Mouse (Mus musculus): Measurements from ENCODE around the gene Cyp27b1. TPM values are rescaled to one million over a fixed set of nuclear protein-coding genes. Genes with fewer than 3 reads are reported as not detected.
"Not testable (repeated sequence)": the region's sequence is repeated elsewhere in the genome, so short reads cannot be mapped to it uniquely, and the experiment has no call there.

Cyp27b1 gene
- polyA plus RNA-seq, 1 experiment from 2014 or later: not detected

DNA sequence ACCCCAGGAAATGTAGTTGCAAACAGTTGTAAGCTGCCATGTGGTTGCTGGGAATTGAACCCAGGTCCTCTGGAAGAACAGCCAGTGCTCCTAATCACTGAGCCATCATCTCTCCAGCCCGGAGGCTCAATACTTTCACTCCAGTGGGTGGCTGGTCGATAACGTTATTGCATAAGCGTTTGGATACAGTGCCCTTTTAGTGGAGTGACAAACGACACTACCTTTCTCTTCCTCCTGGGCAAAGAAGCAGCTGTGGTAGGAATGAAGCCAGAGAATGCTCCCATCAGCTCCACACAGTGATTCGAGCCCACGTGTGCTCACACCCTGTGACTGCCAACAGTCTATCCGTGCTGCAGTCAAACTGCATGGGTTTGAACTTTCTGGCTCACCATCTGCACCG lies 23.2 kb downstream of the Cyp27b1 start:
- Histone ChIP-seq H3K4me1 (ENCODE audit: control insufficient read depth in 2 of 2, insufficient read depth in 2 of 2, low read length in 2 of 2) (peaks cover 7 to 9% of the 10 kb centered on the region in 2 experiments), H3K27ac (replicated peaks in 1 of 2; ENCODE audit: control insufficient read depth in 1 of 2, insufficient read depth in 1 of 2, low read depth in 2 of 2, low read length in 2 of 2) (no peak overlapping the region), H3K9me3 (ENCODE audit: control insufficient read depth, low read length) (no peaks in the 10 kb centered on the region), H3K9ac (ENCODE audit: low read length) (no peak overlapping the region), H3K27me3 (ENCODE audit: control insufficient read depth, insufficient read depth, low read length) (peaks cover 11% of the 10 kb centered on the region), H3K4me3 (ENCODE audit: control insufficient read depth in 1 of 2, insufficient read depth in 1 of 2, low read depth in 1 of 2, low read length in 2 of 2) (peak overlapping the region in 1 of 2 experiments; percentile 61; a peak in 2 of 4 replicates), H3K36me3 (ENCODE audit: control insufficient read depth, insufficient read depth, low read length) (peaks cover 26% of the 10 kb centered on the region), H3K4me2 (ENCODE audit: low read length) (peak overlapping the region; percentile 90)
- no peak for ATAC-seq (ENCODE audit: insufficient number of reproducible peaks, insufficient read depth, low FRiP score, low read depth)
- 81% methylated on average over 9 of the region's 9 CpGs for WGBS

DNA sequence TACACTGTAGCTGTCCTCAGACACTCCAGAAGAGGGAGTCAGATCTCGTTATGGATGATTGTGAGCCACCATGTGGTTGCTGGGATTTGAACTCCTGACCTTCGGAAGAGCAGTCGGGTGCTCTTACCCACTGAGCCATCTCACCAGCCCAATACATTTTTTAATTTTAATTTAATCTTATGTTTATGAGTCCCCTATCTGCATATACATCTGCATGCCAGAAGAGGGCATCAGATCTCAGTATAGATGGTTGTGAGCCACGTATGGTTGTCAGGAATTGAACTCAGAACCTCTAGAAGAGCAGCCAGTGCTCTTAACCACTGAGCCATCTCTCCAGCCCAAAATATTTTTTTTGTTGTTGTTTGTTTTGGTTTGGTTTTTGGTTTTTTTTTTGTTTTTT lies 24.2 kb downstream of the Cyp27b1 start:
- H3K4me3 ChIP-seq (ENCODE audit: control insufficient read depth in 1 of 2, insufficient read depth in 1 of 2, low read depth in 1 of 2, low read length in 2 of 2); ATAC-seq (ENCODE audit: insufficient number of reproducible peaks, insufficient read depth, low FRiP score, low read depth); H3K4me1 ChIP-seq (ENCODE audit: control insufficient read depth in 2 of 2, insufficient read depth in 2 of 2, low read length in 2 of 2); H3K9me3 ChIP-seq (ENCODE audit: control insufficient read depth, low read length); H3K9ac ChIP-seq (ENCODE audit: low read length); H3K4me2 ChIP-seq (ENCODE audit: low read length); H3K27ac ChIP-seq (replicated peaks in 1 of 2; ENCODE audit: control insufficient read depth in 1 of 2, insufficient read depth in 1 of 2, low read depth in 2 of 2, low read length in 2 of 2): not testable (repeated sequence)
- Histone ChIP-seq H3K36me3 (ENCODE audit: control insufficient read depth, insufficient read depth, low read length) (peaks cover 15% of the 10 kb centered on the region), H3K27me3 (ENCODE audit: control insufficient read depth, insufficient read depth, low read length) (peaks cover 22% of the 10 kb centered on the region)
- 88% methylated on average over 4 of the region's 4 CpGs for WGBS

DNA sequence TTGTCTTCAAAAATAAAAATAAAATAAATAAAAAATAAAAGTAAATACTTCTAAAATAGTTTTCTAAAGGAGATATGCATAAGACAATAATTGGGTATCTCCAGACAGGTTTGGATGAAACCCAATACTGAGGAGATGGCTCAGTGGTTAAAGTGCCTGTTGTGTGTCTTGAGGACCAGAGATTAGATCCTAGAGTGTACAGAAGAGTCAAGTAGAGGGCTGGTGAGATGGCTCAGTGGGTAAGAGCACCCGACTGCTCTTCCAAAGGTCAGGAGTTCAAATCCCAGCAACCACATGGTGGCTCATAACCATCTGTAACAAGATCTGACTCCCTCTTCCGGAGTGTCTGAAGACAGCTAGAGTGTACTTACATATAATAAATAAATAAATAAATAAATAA lies 24.9 kb downstream of the Cyp27b1 start:
- H3K4me1 ChIP-seq (ENCODE audit: control insufficient read depth in 2 of 2, insufficient read depth in 2 of 2, low read length in 2 of 2); H3K9me3 ChIP-seq (ENCODE audit: control insufficient read depth, low read length); H3K27ac ChIP-seq (replicated peaks in 1 of 2; ENCODE audit: control insufficient read depth in 1 of 2, insufficient read depth in 1 of 2, low read depth in 2 of 2, low read length in 2 of 2); ATAC-seq (ENCODE audit: insufficient number of reproducible peaks, insufficient read depth, low FRiP score, low read depth); H3K9ac ChIP-seq (ENCODE audit: low read length); H3K36me3 ChIP-seq (ENCODE audit: control insufficient read depth, insufficient read depth, low read length); H3K4me2 ChIP-seq (ENCODE audit: low read length); H3K4me3 ChIP-seq (ENCODE audit: control insufficient read depth in 1 of 2, insufficient read depth in 1 of 2, low read depth in 1 of 2, low read length in 2 of 2): not testable (repeated sequence)
- 83% methylated on average over 2 of the region's 2 CpGs for WGBS
- H3K27me3 ChIP-seq (ENCODE audit: control insufficient read depth, insufficient read depth, low read length): peaks cover 29% of the 10 kb centered on the region

DNA sequence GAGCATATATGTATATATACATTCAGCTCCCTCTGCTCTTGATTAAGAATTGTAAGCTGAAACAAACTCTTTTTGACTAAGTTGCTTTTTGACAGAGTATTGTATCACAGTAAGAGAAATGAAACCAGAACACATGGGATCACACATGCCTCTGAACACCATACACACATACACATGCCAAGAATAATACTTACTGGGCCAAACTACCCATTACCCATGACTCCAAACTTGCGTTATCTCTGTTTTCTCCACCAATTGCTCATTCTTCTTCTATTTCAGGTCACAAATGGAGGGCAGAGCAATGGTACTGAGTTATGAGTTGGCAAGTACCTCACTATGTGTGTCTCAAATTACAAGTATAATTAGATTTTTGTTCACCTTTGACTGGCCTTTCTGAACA lies 25.9 kb downstream of the Cyp27b1 start:
- H3K4me3 ChIP-seq (ENCODE audit: control insufficient read depth in 1 of 2, insufficient read depth in 1 of 2, low read depth in 1 of 2, low read length in 2 of 2): no peak overlapping the region
- H3K27ac ChIP-seq (replicated peaks in 1 of 2; ENCODE audit: control insufficient read depth in 1 of 2, insufficient read depth in 1 of 2, low read depth in 2 of 2, low read length in 2 of 2): no peak overlapping the region
- no peak for ATAC-seq (ENCODE audit: insufficient number of reproducible peaks, insufficient read depth, low FRiP score, low read depth)
- no peak overlapping the region for H3K9ac ChIP-seq (ENCODE audit: low read length)
- H3K36me3 ChIP-seq (ENCODE audit: control insufficient read depth, insufficient read depth, low read length): no peaks in the 10 kb centered on the region
- H3K27me3 ChIP-seq (ENCODE audit: control insufficient read depth, insufficient read depth, low read length): peaks cover 39% of the 10 kb centered on the region
- no peak overlapping the region for H3K4me2 ChIP-seq (ENCODE audit: low read length)
- peaks cover 7 to 8% of the 10 kb centered on the region in 2 experiments for H3K4me1 ChIP-seq (ENCODE audit: control insufficient read depth in 2 of 2, insufficient read depth in 2 of 2, low read length in 2 of 2)
- 85% methylated on average over 1 of the region's 1 CpGs for WGBS
- no peaks in the 10 kb centered on the region for H3K9me3 ChIP-seq (ENCODE audit: control insufficient read depth, low read length)

DNA sequence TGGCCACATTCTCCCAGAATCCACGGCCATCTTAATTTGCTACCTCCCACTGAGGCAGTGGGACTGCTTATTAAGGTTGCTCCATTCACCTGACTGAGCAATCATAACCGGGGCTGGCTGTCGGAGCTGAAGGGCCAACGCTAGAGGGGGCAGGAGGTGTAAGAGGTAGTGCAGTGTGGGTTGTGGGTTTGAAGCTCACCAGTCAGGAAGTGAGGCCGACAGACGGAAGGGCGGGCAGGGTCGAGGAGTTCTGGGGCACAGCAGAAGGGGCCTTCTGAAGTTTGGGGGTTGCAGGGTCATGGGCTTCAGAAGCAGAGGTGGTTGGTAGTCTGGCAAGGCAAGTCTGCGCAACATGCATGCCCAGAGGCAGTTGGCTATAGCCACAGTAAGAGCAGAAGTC lies 27.0 kb downstream of the Cyp27b1 start, which contains the start of gene Agap2:
Gene Agap2, plus strand, starts transcription at position 205 of the 400 bp plus-strand sequence.
- Histone ChIP-seq H3K4me1 (ENCODE audit: control insufficient read depth in 2 of 2, insufficient read depth in 2 of 2, low read length in 2 of 2) (peaks cover 4 to 13% of the 10 kb centered on the region in 2 experiments; a peak in 3 of 4 replicates), H3K9ac (ENCODE audit: low read length) (no peak within 1 kb of the TSS), H3K27me3 (ENCODE audit: control insufficient read depth, insufficient read depth, low read length) (peaks cover 50% of the 10 kb centered on the region), H3K9me3 (ENCODE audit: control insufficient read depth, low read length) (no peaks in the 10 kb centered on the region), H3K27ac (replicated peaks in 1 of 2; ENCODE audit: control insufficient read depth in 1 of 2, insufficient read depth in 1 of 2, low read depth in 2 of 2, low read length in 2 of 2) (no peak within 1 kb of the TSS), H3K4me2 (ENCODE audit: low read length) (no peak within 1 kb of the TSS), H3K4me3 (ENCODE audit: control insufficient read depth in 1 of 2, insufficient read depth in 1 of 2, low read depth in 1 of 2, low read length in 2 of 2) (no peak within 1 kb of the TSS), H3K36me3 (ENCODE audit: control insufficient read depth, insufficient read depth, low read length) (no peaks in the 10 kb centered on the region)
- ATAC-seq (ENCODE audit: insufficient number of reproducible peaks, insufficient read depth, low FRiP score, low read depth): no peak
- WGBS: 53% methylated on average over 9 of the region's 9 CpGs

DNA sequence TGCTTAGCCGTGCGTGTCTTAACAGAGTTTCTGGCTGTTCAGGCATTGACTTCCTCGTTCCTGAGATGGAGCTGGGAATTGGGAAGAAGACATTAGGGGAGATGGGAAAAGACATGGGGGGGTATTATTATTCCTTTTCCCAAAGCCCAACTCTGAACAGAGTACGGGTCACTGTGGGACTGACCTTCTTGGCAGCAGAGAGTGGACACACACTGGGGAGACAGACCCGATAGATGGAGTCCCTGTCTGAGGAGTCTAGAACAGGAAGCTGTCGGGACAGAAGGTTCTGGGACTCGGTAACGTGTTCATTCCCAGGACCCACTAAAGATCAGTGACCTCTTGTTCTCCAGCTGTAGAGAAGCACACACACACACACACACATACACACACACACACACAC lies 27.6 kb downstream of the Cyp27b1 start:
- WGBS: 64% methylated on average over 8 of the region's 8 CpGs
- Histone ChIP-seq H3K27ac (replicated peaks in 1 of 2; ENCODE audit: control insufficient read depth in 1 of 2, insufficient read depth in 1 of 2, low read depth in 2 of 2, low read length in 2 of 2) (no peak overlapping the region), H3K27me3 (ENCODE audit: control insufficient read depth, insufficient read depth, low read length) (peaks cover 56% of the 10 kb centered on the region), H3K4me3 (ENCODE audit: control insufficient read depth in 1 of 2, insufficient read depth in 1 of 2, low read depth in 1 of 2, low read length in 2 of 2) (no peak overlapping the region), H3K9me3 (ENCODE audit: control insufficient read depth, low read length) (no peaks in the 10 kb centered on the region), H3K9ac (ENCODE audit: low read length) (no peak overlapping the region), H3K4me1 (ENCODE audit: control insufficient read depth in 2 of 2, insufficient read depth in 2 of 2, low read length in 2 of 2) (peaks cover 4 to 15% of the 10 kb centered on the region in 2 experiments; a peak in 3 of 4 replicates), H3K36me3 (ENCODE audit: control insufficient read depth, insufficient read depth, low read length) (no peaks in the 10 kb centered on the region), H3K4me2 (ENCODE audit: low read length) (no peak overlapping the region)
- no peak; the same call in 1 of the 2 replicates for ATAC-seq (ENCODE audit: insufficient number of reproducible peaks, insufficient read depth, low FRiP score, low read depth)

DNA sequence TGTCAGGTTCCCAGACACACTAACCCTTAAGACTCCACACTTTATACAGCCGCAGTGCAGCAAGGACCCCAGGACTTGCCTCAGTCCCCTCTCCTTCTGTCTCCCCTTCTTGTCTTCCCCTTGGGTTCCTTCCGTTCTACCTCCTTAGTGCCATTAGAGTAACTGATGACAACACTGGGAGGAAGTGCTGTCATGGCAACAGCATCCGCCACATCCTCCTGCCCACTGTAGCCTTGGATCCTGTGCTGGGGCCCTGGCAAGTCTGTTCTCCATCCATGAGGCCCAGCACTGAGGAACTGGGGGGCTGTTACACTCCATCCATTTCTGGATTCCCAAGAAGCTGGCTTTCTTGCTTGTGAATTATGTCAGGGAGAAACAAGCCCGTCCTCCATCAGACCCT lies 28.0 kb downstream of the Cyp27b1 start:
- no peaks in the 10 kb centered on the region for H3K9me3 ChIP-seq (ENCODE audit: control insufficient read depth, low read length)
- H3K4me2 ChIP-seq (ENCODE audit: low read length): no peak overlapping the region
- H3K9ac ChIP-seq (ENCODE audit: low read length): no peak overlapping the region
- ATAC-seq (ENCODE audit: insufficient number of reproducible peaks, insufficient read depth, low FRiP score, low read depth): no peak
- H3K27ac ChIP-seq (replicated peaks in 1 of 2; ENCODE audit: control insufficient read depth in 1 of 2, insufficient read depth in 1 of 2, low read depth in 2 of 2, low read length in 2 of 2): no peak overlapping the region
- peaks cover under 1 to 17% of the 10 kb centered on the region in 2 experiments; a peak in 3 of 4 replicates for H3K4me1 ChIP-seq (ENCODE audit: control insufficient read depth in 2 of 2, insufficient read depth in 2 of 2, low read length in 2 of 2)
- no peaks in the 10 kb centered on the region for H3K36me3 ChIP-seq (ENCODE audit: control insufficient read depth, insufficient read depth, low read length)
- H3K4me3 ChIP-seq (ENCODE audit: control insufficient read depth in 1 of 2, insufficient read depth in 1 of 2, low read depth in 1 of 2, low read length in 2 of 2): no peak overlapping the region
- peaks cover 60% of the 10 kb centered on the region for H3K27me3 ChIP-seq (ENCODE audit: control insufficient read depth, insufficient read depth, low read length)
- WGBS: 35% methylated on average over 4 of the region's 4 CpGs

DNA sequence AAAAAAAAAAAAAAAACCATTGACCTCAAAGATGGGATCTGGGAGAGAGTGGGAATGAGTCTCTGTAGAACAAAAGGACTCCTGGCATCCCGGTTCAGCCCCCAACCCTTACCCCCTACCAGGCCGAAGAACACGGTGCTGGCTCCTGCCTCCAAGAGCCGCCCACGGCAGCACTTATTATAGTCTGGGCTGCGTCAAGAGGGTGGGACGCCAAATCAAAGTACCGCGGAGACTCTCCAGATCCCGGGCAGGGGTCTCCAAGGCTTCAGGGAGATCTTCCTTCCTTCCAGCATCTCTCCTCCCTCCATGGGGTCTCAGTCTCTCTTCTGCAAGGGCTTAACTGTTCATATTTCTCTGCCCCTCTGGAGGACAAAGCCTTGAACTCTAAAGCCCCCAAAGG lies 29.5 kb downstream of the Cyp27b1 start:
- Histone ChIP-seq H3K4me1 (ENCODE audit: control insufficient read depth in 2 of 2, insufficient read depth in 2 of 2, low read length in 2 of 2) (peaks cover 6 to 26% of the 10 kb centered on the region in 2 experiments; a peak in 3 of 4 replicates), H3K36me3 (ENCODE audit: control insufficient read depth, insufficient read depth, low read length) (no peaks in the 10 kb centered on the region), H3K9ac (ENCODE audit: low read length) (no peak overlapping the region), H3K27me3 (ENCODE audit: control insufficient read depth, insufficient read depth, low read length) (peaks cover 74% of the 10 kb centered on the region), H3K4me3 (ENCODE audit: control insufficient read depth in 1 of 2, insufficient read depth in 1 of 2, low read depth in 1 of 2, low read length in 2 of 2) (no peak overlapping the region), H3K27ac (replicated peaks in 1 of 2; ENCODE audit: control insufficient read depth in 1 of 2, insufficient read depth in 1 of 2, low read depth in 2 of 2, low read length in 2 of 2) (no peak overlapping the region), H3K9me3 (ENCODE audit: control insufficient read depth, low read length) (no peaks in the 10 kb centered on the region), H3K4me2 (ENCODE audit: low read length) (no peak overlapping the region)
- 4% methylated on average over 10 of the region's 10 CpGs for WGBS
- ATAC-seq (ENCODE audit: insufficient number of reproducible peaks, insufficient read depth, low FRiP score, low read depth): no peak

Data from heart, embryonic 14.5 days (tissue).